Mouse (Mus musculus): ENCODE results near the gene Naip5.
"Not testable (repeated sequence)": the region's sequence is repeated elsewhere in the genome, so short reads cannot be mapped to it uniquely, and the experiment has no call there.

Naip5 gene

GRCm38 (mm10) chr13:100246223-100246622 lies at the start of gene Naip5:
Gene Naip5, minus strand, starts transcription at chr13:100246323.
- not testable (repeated sequence) for DNase-seq (ENCODE audit: low spot score in 2 of 2)

- DNase-seq (ENCODE audit: low spot score in 2 of 2), result no peak
These were observed 38.5 kb upstream of the Naip5 start for GRCm38 (mm10) chr13:100284611-100285010.

- DNase-seq (ENCODE audit: low spot score in 2 of 2), result not testable (repeated sequence)
These were observed 25.5 kb upstream of the Naip5 start for GRCm38 (mm10) chr13:100271474-100272132.

- not testable (repeated sequence) for DNase-seq (ENCODE audit: low spot score in 2 of 2)
These were observed 10.9 kb upstream of the Naip5 start for GRCm38 (mm10) chr13:100256996-100257395.

GRCm38 (mm10) chr13:100255925-100256324 lies 9.8 kb upstream of the Naip5 start:
- not testable (repeated sequence) for DNase-seq (ENCODE audit: low spot score in 2 of 2)

- DNase-seq (ENCODE audit: low spot score in 2 of 2), result not testable (repeated sequence)
These were observed 5.8 kb upstream of the Naip5 start for GRCm38 (mm10) chr13:100251897-100252296.

GRCm38 (mm10) chr13:100246896-100247519 lies 885 bp upstream of the Naip5 start:
- not testable (repeated sequence) for DNase-seq (ENCODE audit: low spot score in 2 of 2)

GRCm38 (mm10) chr13:100243702-100244101 lies 2.4 kb downstream of the Naip5 start:
- no peak for DNase-seq (ENCODE audit: low spot score in 2 of 2)

GRCm38 (mm10) chr13:100213683-100214082 lies 32.4 kb downstream of the Naip5 start:
- DNase-seq (ENCODE audit: low spot score in 2 of 2), result not testable (repeated sequence)

GRCm38 (mm10) chr13:100210540-100210939 lies 35.6 kb downstream of the Naip5 start:
- peak in 1 of 2 experiments; percentile 17 for DNase-seq (ENCODE audit: low spot score in 2 of 2)

GRCm38 (mm10) chr13:100203319-100203718 lies 42.8 kb downstream of the Naip5 start:
- no peak for DNase-seq (ENCODE audit: low spot score in 2 of 2)

GRCm38 (mm10) chr13:100201659-100202333 lies 44.3 kb downstream of the Naip5 start, which contains the start of gene Naip2:
Gene Naip2, minus strand, starts transcription at chr13:100202092.
- DNase-seq (ENCODE audit: low spot score in 2 of 2), result not testable (repeated sequence)

- DNase-seq (ENCODE audit: low spot score in 2 of 2), result no peak
These were observed 45.3 kb downstream of the Naip5 start for GRCm38 (mm10) chr13:100200778-100201177.

- DNase-seq (ENCODE audit: low spot score in 2 of 2), result no peak
These were observed 50.7 kb downstream of the Naip5 start for GRCm38 (mm10) chr13:100195421-100195820.

GRCm38 (mm10) chr13:100183111-100183510 lies 63.0 kb downstream of the Naip5 start:
- DNase-seq (ENCODE audit: low spot score in 2 of 2), result not testable (repeated sequence)

- not testable (repeated sequence) for DNase-seq (ENCODE audit: low spot score in 2 of 2)
These were observed 71.8 kb downstream of the Naip5 start for GRCm38 (mm10) chr13:100174360-100174759.

- DNase-seq (ENCODE audit: low spot score in 2 of 2), result not testable (repeated sequence)
These were observed 79.7 kb downstream of the Naip5 start for GRCm38 (mm10) chr13:100166378-100166777.

- DNase-seq (ENCODE audit: low spot score in 2 of 2), result not testable (repeated sequence)
These were observed 83.7 kb downstream of the Naip5 start for GRCm38 (mm10) chr13:100162467-100162866.
